ENCODE assay signal across 14 mouse cellular contexts in the genomic region with DNA sequence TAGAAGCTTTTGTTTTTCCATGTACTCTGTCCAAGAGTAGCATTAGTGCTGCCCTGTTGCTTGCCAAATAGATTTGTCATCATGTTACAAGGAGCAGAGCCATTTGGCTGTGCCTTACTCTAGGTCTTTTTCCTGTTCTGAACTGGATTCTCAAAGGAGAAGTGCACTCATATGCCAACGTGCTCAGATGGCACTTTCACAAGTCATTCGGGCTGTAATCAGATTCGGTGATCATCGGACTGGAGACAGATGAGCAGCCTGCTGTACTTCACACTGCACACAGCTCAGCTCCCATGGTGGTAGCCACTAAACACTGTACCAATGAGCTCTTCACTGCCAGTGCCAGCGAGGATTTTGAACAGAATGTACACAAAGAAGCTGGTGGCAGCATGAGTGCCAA.
DNase-seq lines count a peak whose midpoint lies in the region; ATAC-seq lines count a peak whose summit lies in the region.
"Had no signal": no experiment of that assay in that cellular context is flagged by ENCODE, and none has a peak within 500 bp of the region (broad histone marks: within the 10 kb centered on the region; RNA-seq: fewer than 3 reads in every experiment).

No protein-coding gene starts in this region.

- no peaks in the 10 kb centered on the region for H3K9me3 ChIP-seq in hindbrain, embryonic 13.5 days
- no peaks in the 10 kb centered on the region for H3K9me3 ChIP-seq in hindbrain, embryonic 11.5 days (ENCODE audit: control insufficient read depth, low read length)
- H3K9me3 ChIP-seq: neural tube, embryonic 12.5 days had no signal

- WGBS in hindbrain, embryonic 13.5 days: 72% methylated on average over 5 of the region's 5 CpGs
- 84% methylated on average over 5 of the region's 5 CpGs for WGBS in hindbrain, embryonic 11.5 days

- no peak for DNase-seq in hindbrain, embryonic 11.5 days (ENCODE audit: low spot score)
- DNase-seq in 3T3-L1 (ENCODE audit: low read depth, low spot score): peak; percentile 29
- peak; percentile 65 for DNase-seq in Muller cell, postnatal 12 days (ENCODE audit: inconsistent ontology term)
- DNase-seq in gastrocnemius, adult 8-10 months (ENCODE audit: low spot score in 2 of 2): peak; percentile 2 to 12
- DNase-seq in kidney, adult 8-10 months: no peak
- DNase-seq in kidney, postnatal 10 days: no peak
- DNase-seq: lung, postnatal 4 days; thymus, adult 18-20 months had no signal

- no peak overlapping the region for H3K27ac ChIP-seq in hindbrain, embryonic 13.5 days
- no peak overlapping the region for H3K27ac ChIP-seq in hindbrain, embryonic 11.5 days (ENCODE audit: low read depth, low read length)
- H3K27ac ChIP-seq: left cerebral cortex, adult 2 months; liver, embryonic 14.5 days; neural tube, embryonic 12.5 days had no signal

- H3K27me3 ChIP-seq in hindbrain, embryonic 13.5 days: no peaks in the 10 kb centered on the region
- no peaks in the 10 kb centered on the region for H3K27me3 ChIP-seq in hindbrain, embryonic 11.5 days (ENCODE audit: control insufficient read depth, insufficient read depth, low read length)
- H3K27me3 ChIP-seq: neural tube, embryonic 12.5 days had no signal

- no peak overlapping the region for H3K4me2 ChIP-seq in hindbrain, embryonic 13.5 days
- no peak overlapping the region for H3K4me2 ChIP-seq in hindbrain, embryonic 11.5 days (replicated peaks; ENCODE audit: low read depth, low read length)
- H3K4me2 ChIP-seq: neural tube, embryonic 12.5 days had no signal

- no peaks in the 10 kb centered on the region for H3K36me3 ChIP-seq in hindbrain, embryonic 13.5 days
- no peaks in the 10 kb centered on the region for H3K36me3 ChIP-seq in hindbrain, embryonic 11.5 days (ENCODE audit: control insufficient read depth, insufficient read depth, low read length)
- H3K36me3 ChIP-seq: neural tube, embryonic 12.5 days had no signal

- no peaks in the 10 kb centered on the region for H3K4me1 ChIP-seq in hindbrain, embryonic 13.5 days (replicated peaks)
- H3K4me1 ChIP-seq in hindbrain, embryonic 11.5 days (replicated peaks; ENCODE audit: control insufficient read depth, insufficient read depth, low read length): no peaks in the 10 kb centered on the region
- H3K4me1 ChIP-seq: neural tube, embryonic 12.5 days had no signal

- peak; percentile 94 for ATAC-seq in hindbrain, embryonic 13.5 days (ENCODE audit: low FRiP score)
- ATAC-seq in hindbrain, embryonic 11.5 days (ENCODE audit: low FRiP score): no peak
- ATAC-seq: activated CD4-positive, CD25-positive, alpha-beta regulatory T cell, adult 4 months had no signal

- H3K9ac ChIP-seq in hindbrain, embryonic 13.5 days: no peak overlapping the region
- H3K9ac ChIP-seq in hindbrain, embryonic 11.5 days (ENCODE audit: low read depth, low read length): no peak overlapping the region
- H3K9ac ChIP-seq: liver, embryonic 14.5 days; neural tube, embryonic 12.5 days had no signal

- no peak overlapping the region for H3K4me3 ChIP-seq in hindbrain, embryonic 13.5 days
- no peak overlapping the region for H3K4me3 ChIP-seq in hindbrain, embryonic 11.5 days (ENCODE audit: low read depth, low read length)
- H3K4me3 ChIP-seq: erythroblast, embryonic 14.5 days; left cerebral cortex, adult 2 months; neural tube, embryonic 12.5 days had no signal

Comparison
In these comparisons a context has a peak if more than half of its experiments do, and no peak if none do; other contexts are left out.
1. DNase-seq: peak in 3T3-L1 (single experiment), Muller cell, postnatal 12 days (single experiment) and gastrocnemius, adult 8-10 months (2 of 2); none in hindbrain, embryonic 11.5 days (single experiment), kidney, adult 8-10 months (0 of 2) and kidney, postnatal 10 days (single experiment).